In the genomic region with DNA sequence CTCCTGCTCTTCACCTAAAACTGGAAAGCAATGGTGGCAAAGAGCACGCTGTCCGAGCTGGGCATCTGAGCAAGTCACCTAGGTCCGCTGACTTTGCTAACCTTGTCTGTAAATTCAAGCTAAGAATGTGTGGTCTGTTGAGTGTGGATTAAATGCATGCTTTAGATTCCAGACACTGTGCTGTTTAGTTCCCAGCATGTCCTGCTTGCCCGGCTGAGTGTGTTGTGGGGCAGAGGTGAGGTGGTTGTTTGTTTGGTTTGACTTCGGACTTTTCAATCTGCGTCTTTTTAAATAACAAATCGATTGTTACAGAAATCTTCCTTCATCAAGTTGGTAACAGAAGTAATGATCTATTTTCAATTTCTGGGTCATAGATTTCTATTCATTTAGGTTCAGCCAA, we compare ENCODE assay signal across 22 mouse cellular contexts. TPM values are rescaled to one million over a fixed set of nuclear protein-coding genes. Genes with fewer than 3 reads are reported as not detected.
"Had no signal": no experiment of that assay in that cellular context is flagged by ENCODE, and none has a peak within 500 bp of the region (broad histone marks: within the 10 kb centered on the region; RNA-seq: fewer than 3 reads in every experiment).

No protein-coding gene starts in this region.

- DNase-seq: kidney, adult 2 months; kidney, postnatal 25 days; layer of hippocampus, adult 9-11 months; lung, adult 2 months; retina, postnatal 1 day; right cerebral cortex, postnatal 25 days; spleen, adult 18-20 months; thymus, postnatal 25 days had no signal

- H3K4me3 ChIP-seq: layer of hippocampus, adult 2 months; limb, embryonic 10.5 days; limb, embryonic 13.5 days; liver, embryonic 12.5 days; liver, embryonic 15.5 days; midbrain, embryonic 10.5 days; midbrain, embryonic 13.5 days; myocyte; neural tube, embryonic 13.5 days; stomach, embryonic 15.5 days had no signal

- H3K4me1 ChIP-seq: limb, embryonic 10.5 days; limb, embryonic 13.5 days; liver, embryonic 15.5 days; midbrain, embryonic 10.5 days; midbrain, embryonic 13.5 days; neural tube, embryonic 13.5 days; stomach, embryonic 15.5 days had no signal

- H3K27ac ChIP-seq: kidney, postnatal 0 days; layer of hippocampus, adult 2 months; limb, embryonic 10.5 days; limb, embryonic 13.5 days; liver, embryonic 12.5 days; liver, embryonic 15.5 days; midbrain, embryonic 10.5 days; midbrain, embryonic 13.5 days; neural tube, embryonic 13.5 days; stomach, embryonic 15.5 days had no signal

- ATAC-seq: intestine, postnatal 0 days; liver, embryonic 12.5 days; midbrain, embryonic 13.5 days; midbrain, embryonic 16.5 days had no signal

- H3K27me3 ChIP-seq: limb, embryonic 13.5 days; liver, embryonic 12.5 days; liver, embryonic 15.5 days; midbrain, embryonic 13.5 days; neural tube, embryonic 13.5 days; stomach, embryonic 15.5 days had no signal

- H3K4me2 ChIP-seq: limb, embryonic 13.5 days; liver, embryonic 12.5 days; liver, embryonic 15.5 days; midbrain, embryonic 13.5 days; neural tube, embryonic 13.5 days; stomach, embryonic 15.5 days had no signal

- H3K9me3 ChIP-seq: limb, embryonic 10.5 days; limb, embryonic 13.5 days; liver, embryonic 12.5 days; liver, embryonic 15.5 days; midbrain, embryonic 10.5 days; midbrain, embryonic 13.5 days; neural tube, embryonic 13.5 days; stomach, embryonic 15.5 days had no signal

- H3K9ac ChIP-seq: limb, embryonic 13.5 days; liver, embryonic 12.5 days; liver, embryonic 15.5 days; midbrain, embryonic 13.5 days; neural tube, embryonic 13.5 days; stomach, embryonic 15.5 days had no signal

RNA-seq across cellular contexts. Expression of a gene that starts 56.5 kb away (rescaled TPM):
- total RNA-seq: monocyte, adult 5-6 weeks had no signal
- polyA plus RNA-seq: limb, embryonic 10.5 days had no signal
